Mouse (Mus musculus): ENCODE measurements at regions not wholly inside any gene's neighbourhood (a gene's known extent, or its start where the extent isn't known, plus 50 kb on each side); places are given as distances from the start of the nearest gene placed in this dataset.

- in situ Hi-C loops (cut with MboI, MseI): no loop called here
Measured at GRCm38 (mm10) chr1:137873628-137874027, 301.9 kb downstream of the Ptprc start.

DNA sequence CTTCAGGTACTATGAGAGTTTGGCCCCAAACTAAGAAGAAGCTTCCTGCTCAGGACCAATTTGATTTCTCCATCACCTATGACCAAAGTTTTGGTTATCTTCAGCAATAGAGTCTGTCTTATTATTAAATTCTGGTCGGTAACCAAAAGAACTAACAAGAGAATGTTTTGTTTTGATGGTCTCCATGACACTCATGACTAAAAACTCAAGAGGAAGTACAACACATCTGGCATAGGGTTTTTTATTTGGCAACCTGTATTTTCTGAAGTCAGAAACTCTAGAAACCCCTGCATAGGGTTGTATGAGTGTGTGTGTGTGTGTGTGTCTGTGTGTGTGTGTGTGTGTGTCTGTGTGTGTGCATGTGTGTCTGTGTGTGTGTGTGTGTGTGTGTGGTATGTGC lies 310.5 kb downstream of the Ptprc start:
- in situ Hi-C loops (cut with MboI, MseI): no loop called here

DNA sequence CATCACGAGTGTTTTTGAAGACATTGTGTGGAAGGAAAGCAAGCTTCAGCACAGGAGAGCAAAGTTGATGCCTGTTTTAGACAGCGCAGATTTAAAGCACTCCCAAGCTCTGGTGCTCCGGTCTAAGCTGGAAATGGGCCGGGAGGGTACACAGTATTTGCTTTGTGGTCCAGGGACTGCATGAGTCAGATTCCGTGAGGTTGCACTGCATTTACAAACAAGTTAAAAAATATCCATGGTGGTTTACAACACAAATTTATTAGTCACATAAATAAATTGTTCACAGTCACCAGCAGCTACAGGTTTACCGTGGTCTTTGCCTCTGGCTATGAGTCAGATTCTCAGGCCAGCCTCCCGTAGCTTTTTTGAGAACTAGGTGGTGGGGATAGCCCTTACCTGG lies 312.0 kb downstream of the Ptprc start:
- in situ Hi-C loops (cut with MboI, MseI): no loop called here

DNA sequence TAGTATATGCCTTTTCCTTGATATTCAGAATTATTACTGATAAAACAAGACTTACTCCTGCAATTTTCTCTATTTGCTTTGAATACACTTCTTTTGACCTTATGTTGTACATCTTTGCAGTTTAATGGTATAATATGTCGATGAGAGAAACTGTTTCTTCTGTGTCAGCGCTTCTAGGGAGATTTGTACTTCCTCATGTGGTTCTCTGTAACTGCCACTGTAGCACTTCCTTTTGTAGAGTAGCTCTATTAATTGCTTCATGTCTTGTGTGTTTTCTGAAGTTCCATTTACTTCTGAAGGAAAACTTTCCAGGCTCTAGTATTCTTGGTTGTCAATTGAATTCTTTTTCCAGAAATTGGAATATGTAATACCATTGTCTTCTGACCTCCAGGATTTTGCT lies 323.2 kb downstream of the Ptprc start:
- in situ Hi-C loops (cut with MboI, MseI): no loop called here

GRCm38 (mm10) chr1:137847311-137847923 lies 328.1 kb downstream of the Ptprc start:
- in situ Hi-C loops (cut with MboI, MseI): no loop called here

DNA sequence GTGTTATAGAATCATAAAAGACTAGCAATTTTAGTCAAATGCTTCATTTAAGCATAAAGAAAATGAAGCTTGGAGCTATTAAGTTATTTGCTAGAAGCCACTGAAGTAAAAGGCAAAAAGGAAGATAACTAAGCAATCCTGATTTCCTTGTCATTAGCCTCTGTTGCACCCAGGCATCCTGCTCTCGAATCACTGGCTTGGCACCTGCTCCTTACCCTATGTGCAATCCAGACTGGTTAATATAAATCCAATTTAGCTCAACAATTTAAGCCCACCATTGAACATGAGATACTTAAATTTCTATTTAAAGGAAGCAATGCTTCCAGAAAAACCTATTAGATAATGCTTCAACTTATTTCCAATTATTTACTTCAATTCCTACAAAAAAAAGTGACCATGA lies 328.7 kb downstream of the Ptprc start:
- in situ Hi-C loops (cut with MboI, MseI): no loop called here

DNA sequence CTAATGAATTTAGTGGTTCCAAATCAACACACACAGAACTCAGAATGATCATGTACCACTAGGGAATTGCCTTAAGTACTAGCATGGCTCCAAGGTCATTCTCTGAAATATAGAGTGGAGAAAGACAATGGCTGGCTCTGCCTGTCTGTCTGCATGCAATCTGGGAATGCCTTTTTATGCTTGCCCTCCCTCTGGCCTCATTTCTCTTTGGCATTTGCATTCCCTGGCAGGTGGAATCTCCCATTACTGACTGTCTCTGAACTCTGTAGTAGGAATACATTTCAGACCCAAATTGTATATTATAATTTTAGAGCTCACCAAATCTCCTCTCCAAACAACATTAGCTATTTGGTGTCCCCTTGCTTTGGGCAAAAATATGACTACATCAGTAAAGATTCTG lies 335.0 kb downstream of the Ptprc start:
- in situ Hi-C loops (cut with MboI, MseI): no loop called here

GRCm38 (mm10) chr1:137839703-137840102 lies 335.8 kb downstream of the Ptprc start:
- in situ Hi-C loops (cut with MboI, MseI): no loop called here

- in situ Hi-C loops (cut with MboI, MseI): no loop called here
Measured at GRCm38 (mm10) chr1:137839263-137839662, 336.2 kb downstream of the Ptprc start.

DNA sequence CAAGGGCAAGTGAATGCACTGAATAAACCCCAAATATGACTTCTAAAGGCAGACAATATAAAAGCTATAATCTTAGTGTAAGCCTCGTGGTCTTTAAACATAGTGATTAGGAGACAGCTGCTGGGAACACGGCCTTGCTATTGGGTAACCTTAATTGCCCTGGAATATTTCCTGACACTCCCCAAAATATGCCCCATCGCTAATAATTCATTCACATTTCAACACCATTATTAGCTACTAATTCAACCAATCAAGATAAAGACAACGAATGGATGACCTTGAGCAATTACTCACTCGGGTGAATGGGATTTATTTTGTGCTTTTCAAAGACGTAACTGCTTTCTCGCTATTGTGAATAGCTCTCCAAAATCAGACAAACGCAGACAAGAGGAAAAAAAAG lies 337.2 kb downstream of the Ptprc start:
- in situ Hi-C loops (cut with MboI, MseI): no loop called here

DNA sequence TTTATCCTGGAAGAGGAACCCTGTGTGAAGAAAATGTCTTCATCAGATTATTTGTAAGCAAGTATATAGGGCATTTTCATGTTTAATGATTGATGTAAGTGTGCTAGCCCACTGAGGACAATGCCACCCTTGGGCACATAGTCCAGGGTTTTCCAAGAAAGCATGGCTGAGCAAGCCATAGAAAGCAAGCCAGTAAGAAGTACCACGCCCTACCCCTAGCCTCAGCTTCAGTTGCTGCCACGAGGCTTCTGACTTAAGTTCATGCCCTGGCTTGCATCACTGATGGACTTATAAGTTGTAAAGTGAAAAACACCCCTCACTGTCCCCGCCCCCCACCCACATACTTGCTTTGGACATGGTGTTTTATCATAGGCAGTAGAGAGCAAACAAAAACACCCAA lies 342.0 kb downstream of the Ptprc start:
- in situ Hi-C loops (cut with MboI, MseI): no loop called here

GRCm38 (mm10) chr1:137831284-137831683 lies 344.2 kb downstream of the Ptprc start:
- in situ Hi-C loops (cut with MboI, MseI): no loop called here

GRCm38 (mm10) chr1:137827379-137827778 lies 348.1 kb downstream of the Ptprc start:
- in situ Hi-C loops (cut with MboI, MseI): no loop called here

DNA sequence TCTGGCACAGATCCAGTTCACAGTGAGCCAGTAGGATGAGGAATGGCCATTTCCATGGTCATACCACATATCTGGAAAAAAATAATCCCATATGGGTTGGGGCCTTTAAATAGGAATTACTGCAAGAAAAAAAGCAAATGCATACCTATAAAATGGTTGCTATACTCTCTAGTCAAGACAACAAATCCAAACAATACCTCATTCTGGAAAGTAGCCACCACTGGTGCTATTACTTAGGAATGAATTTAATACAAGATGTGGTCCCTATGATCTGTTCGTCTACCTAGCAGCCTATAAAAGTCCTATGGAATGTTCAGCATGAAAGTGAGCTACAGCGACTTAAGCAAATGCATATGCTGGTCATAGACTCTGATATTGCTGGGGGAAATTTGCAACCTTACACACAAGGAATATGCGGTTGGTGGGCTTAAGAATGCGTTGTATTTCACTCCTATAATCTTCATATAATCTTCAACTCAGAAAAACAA lies 360.1 kb downstream of the Ptprc start:
- in situ Hi-C loops (cut with MboI, MseI): no loop called here

- in situ Hi-C loops (cut with MboI, MseI): no loop called here
Measured at GRCm38 (mm10) chr1:137814556-137814955, 361.0 kb downstream of the Ptprc start.

- in situ Hi-C loops (cut with MboI, MseI): no loop called here
Measured at GRCm38 (mm10) chr1:137813716-137814115, 361.8 kb downstream of the Ptprc start.

GRCm38 (mm10) chr1:137811981-137812380 lies 363.5 kb downstream of the Ptprc start:
- in situ Hi-C loops (cut with MboI, MseI): no loop called here

DNA sequence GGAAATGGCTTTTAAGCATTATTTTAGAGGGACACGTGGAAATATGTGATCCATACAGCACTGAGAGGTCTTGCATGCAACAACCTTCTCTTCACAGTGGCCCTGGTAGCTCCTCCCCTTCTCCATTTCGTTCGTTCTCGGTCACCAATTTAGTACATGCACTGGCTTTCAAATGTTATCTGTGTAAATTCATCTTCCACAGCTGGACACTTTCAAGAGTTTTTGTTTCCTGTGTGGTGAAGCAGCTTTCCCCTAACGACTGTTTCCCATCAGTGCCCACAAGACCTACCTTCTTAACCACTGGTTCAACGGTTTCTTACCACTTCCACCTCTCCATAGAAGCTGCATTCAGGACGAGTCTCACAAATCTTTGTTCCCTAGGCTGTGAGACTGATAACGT lies 368.8 kb downstream of the Ptprc start:
- in situ Hi-C loops (cut with MboI, MseI): no loop called here

- in situ Hi-C loops (cut with MboI, MseI): no loop called here
Measured at GRCm38 (mm10) chr1:137806252-137806651, 369.3 kb downstream of the Ptprc start.

DNA sequence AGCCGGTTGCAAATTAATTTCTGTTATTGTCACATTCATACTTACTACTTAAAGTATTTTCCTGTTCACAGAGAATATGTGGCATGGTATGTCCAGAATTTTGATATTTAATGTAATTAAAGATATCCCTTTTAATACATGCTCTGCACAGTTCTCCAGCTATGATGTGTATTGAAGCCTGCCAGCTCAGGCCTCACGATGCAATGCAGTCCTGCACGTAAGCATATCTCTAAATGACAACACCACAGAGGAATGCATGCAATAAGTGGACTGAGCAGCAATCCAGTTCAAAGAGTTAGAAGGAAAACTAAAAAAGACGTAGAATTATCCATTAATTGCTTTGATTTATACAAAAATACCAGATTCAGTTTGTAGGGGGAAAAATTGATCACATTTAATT lies 373.4 kb downstream of the Ptprc start:
- in situ Hi-C loops (cut with MboI, MseI): no loop called here

- in situ Hi-C loops (cut with MboI, MseI): no loop called here
Measured at GRCm38 (mm10) chr1:137800752-137801151, 374.8 kb downstream of the Ptprc start.

DNA sequence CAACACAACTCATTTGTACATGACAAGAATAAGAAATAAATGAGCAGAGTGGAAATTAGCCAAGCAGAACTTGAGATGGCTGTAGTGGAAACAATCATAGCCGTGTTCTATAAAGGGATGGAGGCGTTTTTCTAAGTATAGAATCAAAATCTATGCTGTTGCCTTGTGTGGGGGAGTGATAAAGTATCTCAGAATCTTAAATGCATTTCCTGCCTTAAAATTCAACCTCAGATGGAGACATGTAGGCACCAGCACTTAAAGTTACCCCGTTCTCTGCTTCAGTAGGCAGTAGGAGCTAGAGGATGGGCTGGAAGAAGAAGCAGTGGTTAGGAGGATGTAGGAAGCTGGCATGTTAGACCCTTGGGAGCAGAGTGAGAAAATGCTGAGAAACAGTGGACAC lies 386.7 kb downstream of the Ptprc start:
- in situ Hi-C loops (cut with MboI, MseI): no loop called here

- in situ Hi-C loops (cut with MboI, MseI): no loop called here
Measured at GRCm38 (mm10) chr1:137786653-137787052, 388.9 kb downstream of the Ptprc start.

DNA sequence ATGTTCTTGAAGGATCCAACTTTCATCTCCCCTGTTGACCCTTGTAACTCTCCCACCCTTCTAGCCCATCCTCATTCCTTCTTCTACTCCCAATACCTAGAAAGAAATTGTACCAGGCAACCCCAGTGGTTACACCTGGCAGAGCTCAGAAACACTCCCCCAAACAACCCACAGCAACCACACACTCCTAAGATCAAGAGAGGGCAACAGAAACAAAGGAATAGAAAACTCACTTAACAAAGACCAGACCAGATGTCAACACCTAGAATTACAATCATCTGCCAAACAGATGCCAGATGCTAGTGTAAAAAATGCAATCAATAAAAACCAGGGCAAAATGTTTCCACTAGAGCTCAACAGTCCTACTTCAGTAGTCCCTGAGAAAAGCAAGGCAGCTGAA lies 400.9 kb downstream of the Ptprc start:
- in situ Hi-C loops (cut with MboI, MseI): no loop called here
